In the genomic region with DNA sequence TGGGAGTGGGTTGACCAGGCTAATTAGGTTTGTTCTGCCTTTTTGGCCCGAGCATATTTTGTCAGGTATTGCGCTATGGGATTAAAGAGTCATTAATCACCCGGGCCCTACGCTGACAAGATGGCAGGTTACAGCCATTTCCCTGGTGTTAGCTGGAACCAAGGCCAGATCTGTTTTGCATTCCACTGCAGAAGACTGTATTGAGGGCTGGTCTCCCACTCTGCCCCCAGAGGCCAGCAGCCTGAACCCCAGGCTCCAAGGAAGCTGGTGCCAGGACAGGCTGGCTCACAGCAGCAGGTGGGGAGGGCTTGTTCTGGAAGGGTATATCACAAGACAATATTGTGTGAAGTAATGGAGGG, we compare ENCODE assay signal across 18 mouse cellular contexts.
DNase-seq lines count a peak whose midpoint lies in the region; ATAC-seq and TF ChIP-seq lines count a peak whose summit lies in the region.
"Had no signal": no experiment of that assay in that cellular context is flagged by ENCODE, and none has a peak within 500 bp of the region (broad histone marks: within the 10 kb centered on the region; RNA-seq: fewer than 3 reads in every experiment).

No protein-coding gene starts in this region.

- peak; percentile 24; the same call in 1 of the 2 replicates for TF ChIP-seq CTCF in brain, embryonic 14.5 days (IDR thresholded peaks at IDR 0.05; ENCODE audit: borderline replicate concordance, extremely low read depth, insufficient read depth, insufficient read length)

- no peak overlapping the region; the same call in 1 of the 2 replicates for H3K4me2 ChIP-seq in hindbrain, embryonic 11.5 days (replicated peaks; ENCODE audit: low read depth, low read length)
- H3K4me2 ChIP-seq in midbrain, embryonic 14.5 days (ENCODE audit: low read length) = no peak overlapping the region
- H3K4me2 ChIP-seq: limb, embryonic 15.5 days; lung, embryonic 15.5 days had no signal

- peak; percentile 75 for ATAC-seq in hindbrain, embryonic 11.5 days (ENCODE audit: low FRiP score)
- ATAC-seq in midbrain, embryonic 14.5 days (ENCODE audit: low FRiP score, low TSS enrichment) = peak; percentile 67; the same call in 1 of the 2 replicates
- ATAC-seq in erythroblast, adult 5-6 weeks (replicated peaks; ENCODE audit: low FRiP score, poor library complexity, severe bottlenecking) = no peak
- ATAC-seq: inflammation-experienced regulatory T-cells, adult 6 months had no signal

- H3K4me3 ChIP-seq in hindbrain, embryonic 11.5 days (ENCODE audit: low read depth, low read length) = no peak overlapping the region
- no peak overlapping the region for H3K4me3 ChIP-seq in midbrain, embryonic 14.5 days (replicated peaks; ENCODE audit: low read depth, low read length)
- H3K4me3 ChIP-seq: erythroblast, embryonic 14.5 days; left cerebral cortex, adult 2 months; limb, embryonic 15.5 days; lung, embryonic 15.5 days; megakaryocyte, embryonic 14.5 days had no signal

- H3K9me3 ChIP-seq in hindbrain, embryonic 11.5 days (ENCODE audit: control insufficient read depth, low read length) = no peaks in the 10 kb centered on the region; the same call in 1 of the 2 replicates
- H3K9me3 ChIP-seq in midbrain, embryonic 14.5 days (ENCODE audit: control insufficient read depth, low read length) = no peaks in the 10 kb centered on the region
- H3K9me3 ChIP-seq: limb, embryonic 15.5 days; lung, embryonic 15.5 days had no signal

- no peak for TF ChIP-seq POLR2A in brain, embryonic 14.5 days (IDR thresholded peaks at IDR 0.05; ENCODE audit: borderline replicate concordance, extremely low read depth, insufficient read depth, insufficient read length, poor library complexity, severe bottlenecking)

- 19% methylated on average over 4 of the region's 4 CpGs for WGBS in hindbrain, embryonic 11.5 days
- 10% methylated on average over 4 of the region's 4 CpGs for WGBS in midbrain, embryonic 14.5 days

- no peak for DNase-seq in brain, embryonic 14.5 days (ENCODE audit: low read depth)
- DNase-seq in embryo, embryonic 11 days = peak; percentile 52
- no peak for DNase-seq in hindbrain, embryonic 11.5 days (ENCODE audit: low spot score)
- peak; percentile 37 for DNase-seq in midbrain, embryonic 14.5 days
- DNase-seq in heart, adult 9 months (ENCODE audit: low spot score in 2 of 2) = no peak
- DNase-seq in thymus, postnatal 0 days (ENCODE audit: low spot score) = no peak
- DNase-seq: cerebellum, postnatal 10 days; gastrocnemius, postnatal 14 days; kidney, postnatal 4 days; right cerebral cortex, postnatal 4 days; thymus, postnatal 36 days had no signal

- no peak overlapping the region for H3K9ac ChIP-seq in hindbrain, embryonic 11.5 days (ENCODE audit: low read depth, low read length)
- no peak overlapping the region for H3K9ac ChIP-seq in midbrain, embryonic 14.5 days (replicated peaks; ENCODE audit: low read length)
- H3K9ac ChIP-seq: limb, embryonic 15.5 days; lung, embryonic 15.5 days had no signal

- no peaks in the 10 kb centered on the region for H3K36me3 ChIP-seq in hindbrain, embryonic 11.5 days (ENCODE audit: control insufficient read depth, insufficient read depth, low read length)
- H3K36me3 ChIP-seq in midbrain, embryonic 14.5 days (ENCODE audit: control insufficient read depth, insufficient read depth, low read length) = no peaks in the 10 kb centered on the region
- H3K36me3 ChIP-seq: limb, embryonic 15.5 days; lung, embryonic 15.5 days had no signal

- H3K27me3 ChIP-seq in hindbrain, embryonic 11.5 days (ENCODE audit: control insufficient read depth, insufficient read depth, low read length) = peaks cover 86% of the 10 kb centered on the region
- H3K27me3 ChIP-seq in midbrain, embryonic 14.5 days (ENCODE audit: control insufficient read depth, insufficient read depth, low read length) = peaks cover 64% of the 10 kb centered on the region
- H3K27me3 ChIP-seq: limb, embryonic 15.5 days; lung, embryonic 15.5 days had no signal

- H3K4me1 ChIP-seq in hindbrain, embryonic 11.5 days (replicated peaks; ENCODE audit: control insufficient read depth, insufficient read depth, low read length) = peaks cover 7% of the 10 kb centered on the region
- H3K4me1 ChIP-seq in midbrain, embryonic 14.5 days (ENCODE audit: control insufficient read depth, insufficient read depth, low read length) = peaks cover 14% of the 10 kb centered on the region

- H3K27ac ChIP-seq in hindbrain, embryonic 11.5 days (ENCODE audit: low read depth, low read length) = no peak overlapping the region
- no peak overlapping the region for H3K27ac ChIP-seq in midbrain, embryonic 14.5 days (replicated peaks; ENCODE audit: low read depth, low read length)
- H3K27ac ChIP-seq: left cerebral cortex, adult 2 months; limb, embryonic 15.5 days; lung, embryonic 15.5 days had no signal

Comparison
In these comparisons a context has a peak if more than half of its experiments do, and no peak if none do; other contexts are left out.
1. DNase-seq: peak in embryo, embryonic 11 days (single experiment) and midbrain, embryonic 14.5 days (single experiment); none in brain, embryonic 14.5 days (single experiment), hindbrain, embryonic 11.5 days (single experiment), heart, adult 9 months (0 of 2) and thymus, postnatal 0 days (single experiment).